Mouse (Mus musculus) retina, embryonic 14.5 days (tissue): Measurements from ENCODE around the gene Cfap100.
A peak's percentile ranks its signal among the peaks of the same experiment; 100 is the strongest.

Source experiments
- DNase-seq: peaks from one replicate; pipeline ENCODE4 v3.0.0-alpha.2; 2015; ENCODE audit warnings: low spot score

Cfap100 gene

GRCm38 (mm10) chr6:90428380-90428974 is at the start of gene Cfap100:
Gene Cfap100, minus strand, starts transcription at chr6:90428797.
- DNase-seq: peak; percentile 80

DNA sequence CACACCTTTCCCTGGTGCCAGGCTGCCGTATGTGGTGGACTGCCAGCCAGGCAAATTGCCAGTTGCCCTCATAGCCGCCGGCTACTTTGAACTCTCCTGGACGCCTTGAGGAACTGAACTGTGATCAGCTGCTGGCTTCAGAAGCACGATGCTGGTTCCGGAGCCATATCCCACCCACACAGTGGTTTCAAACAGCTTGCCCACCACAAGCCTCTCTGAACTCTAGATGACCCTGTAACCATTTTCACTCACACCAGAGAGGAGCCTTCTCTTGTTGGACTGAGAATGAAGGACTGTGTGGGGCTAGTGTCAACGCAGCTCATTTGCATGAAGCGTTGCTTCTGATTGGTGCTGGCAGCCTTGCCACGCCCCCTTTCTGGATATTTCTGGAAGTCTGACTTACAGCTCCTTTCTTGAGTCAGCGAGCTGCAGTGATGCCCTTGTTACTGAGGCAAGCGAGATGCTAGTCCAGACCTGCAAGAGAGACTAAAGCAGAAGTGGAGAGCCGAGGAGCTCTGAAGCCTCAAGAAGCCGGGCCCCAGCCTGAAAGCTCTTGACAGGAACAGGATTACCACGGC is 48.4 kb upstream of the Cfap100 start:
- DNase-seq: no peak

GRCm38 (mm10) chr6:90475854-90476212 is 47.2 kb upstream of the Cfap100 start:
- DNase-seq: no peak

DNA sequence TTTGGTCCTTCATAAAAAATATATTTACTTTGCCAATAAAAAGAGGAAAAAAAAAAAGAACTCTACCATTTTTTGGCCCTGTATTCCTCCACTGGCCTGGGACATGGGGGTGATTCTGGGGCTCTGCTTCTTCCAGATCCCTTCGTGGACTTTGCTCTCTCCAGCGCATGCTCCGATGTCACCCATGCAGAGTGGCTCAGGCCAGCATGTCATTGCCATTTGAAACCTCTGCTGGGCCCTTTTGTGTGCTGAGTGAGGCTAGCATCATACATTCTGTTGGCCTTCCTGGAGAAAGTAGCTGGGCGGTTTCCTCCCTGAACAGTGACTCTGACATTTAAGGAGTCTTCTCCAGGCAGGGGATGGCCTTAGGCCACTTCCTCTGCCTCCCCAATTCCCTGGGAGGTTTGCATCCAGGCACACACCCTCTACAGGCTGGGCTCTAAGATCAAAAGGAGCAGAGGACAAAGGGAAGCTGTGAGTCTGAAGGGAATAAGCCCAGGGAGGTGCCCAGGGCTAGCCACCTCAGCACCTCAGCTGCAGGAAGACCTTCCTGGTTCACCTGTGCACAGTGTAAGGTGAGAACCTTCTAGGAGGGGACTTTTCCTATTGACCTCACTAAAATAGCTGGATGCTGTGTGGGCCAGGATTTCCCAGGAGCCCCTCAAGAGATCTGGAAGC is 46.7 kb upstream of the Cfap100 start:
- no peak for DNase-seq

- no peak for DNase-seq
Measured at GRCm38 (mm10) chr6:90474361-90474750, 45.8 kb upstream of the Cfap100 start.

GRCm38 (mm10) chr6:90473630-90474360 is 45.2 kb upstream of the Cfap100 start:
- no peak for DNase-seq

DNA sequence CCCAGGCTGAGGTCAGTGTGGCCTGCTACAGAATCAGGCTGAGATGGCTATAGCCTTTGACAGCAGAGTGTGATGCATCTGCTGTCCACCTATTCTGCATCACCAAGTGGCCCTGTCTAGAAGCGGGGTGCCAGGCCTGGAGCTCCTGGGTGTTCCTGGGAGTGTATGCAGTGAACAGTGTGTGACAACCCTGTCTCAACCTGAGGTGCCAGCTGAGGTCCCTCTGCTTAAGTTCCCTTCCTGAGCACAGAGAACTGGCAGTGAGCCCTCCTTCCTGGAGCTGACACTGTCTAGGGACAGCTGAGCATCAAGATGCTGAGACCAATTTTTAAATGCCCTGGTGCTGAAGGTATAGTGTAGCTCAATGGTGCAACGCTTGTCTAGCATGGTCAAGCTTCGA is 44.1 kb upstream of the Cfap100 start:
- no peak for DNase-seq

GRCm38 (mm10) chr6:90472079-90472478 is 43.5 kb upstream of the Cfap100 start:
- no peak for DNase-seq

DNA sequence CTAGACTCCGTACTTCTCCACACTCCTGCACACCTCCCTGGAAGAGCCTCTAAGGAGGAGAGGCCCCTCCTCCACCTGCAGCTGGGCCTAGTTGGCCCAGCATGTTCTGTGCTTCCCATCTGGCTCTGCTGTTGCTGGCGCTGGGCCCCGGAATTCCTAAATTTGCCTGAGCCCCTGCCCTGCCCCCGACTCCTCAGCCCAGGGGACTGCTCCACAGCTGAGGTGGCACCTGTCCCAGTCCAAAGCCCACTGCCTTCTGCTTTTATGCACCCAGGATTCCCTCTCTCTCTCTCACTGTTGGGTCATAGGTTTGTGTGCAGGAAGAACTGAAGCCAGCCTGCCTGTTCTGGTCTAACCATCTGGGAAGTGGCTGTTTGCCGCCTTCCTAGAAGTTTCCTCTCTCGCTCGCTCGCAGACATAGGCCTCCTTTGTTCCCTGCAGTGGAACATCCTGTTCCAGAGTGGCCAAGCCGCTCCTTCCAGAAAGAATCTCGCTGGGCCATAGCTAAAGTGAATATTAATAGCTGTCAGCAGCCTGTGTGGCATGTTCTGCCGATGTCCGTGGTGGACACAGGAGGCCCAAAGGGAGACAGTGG is 42.4 kb upstream of the Cfap100 start:
- no peak for DNase-seq

DNA sequence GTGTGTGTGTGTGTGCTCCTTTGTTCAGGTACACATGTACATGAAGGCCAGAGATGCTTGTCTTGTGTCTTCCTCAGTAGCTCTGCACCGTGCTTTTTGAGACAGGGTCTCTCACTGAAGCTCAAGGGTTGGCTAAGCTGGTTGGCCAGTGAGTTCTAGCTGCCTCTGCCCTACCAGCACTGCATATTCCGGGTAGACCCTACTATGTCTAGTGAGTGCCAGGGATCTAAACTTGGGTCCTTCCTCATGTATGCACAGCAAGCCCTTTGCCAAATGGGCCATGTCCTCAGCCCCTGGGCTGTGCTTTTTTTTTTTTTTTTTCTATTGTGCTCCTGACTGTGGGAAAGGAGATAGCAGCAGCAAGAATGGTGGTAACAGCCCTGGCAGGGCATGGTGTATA is 41.7 kb upstream of the Cfap100 start:
- no peak for DNase-seq

DNA sequence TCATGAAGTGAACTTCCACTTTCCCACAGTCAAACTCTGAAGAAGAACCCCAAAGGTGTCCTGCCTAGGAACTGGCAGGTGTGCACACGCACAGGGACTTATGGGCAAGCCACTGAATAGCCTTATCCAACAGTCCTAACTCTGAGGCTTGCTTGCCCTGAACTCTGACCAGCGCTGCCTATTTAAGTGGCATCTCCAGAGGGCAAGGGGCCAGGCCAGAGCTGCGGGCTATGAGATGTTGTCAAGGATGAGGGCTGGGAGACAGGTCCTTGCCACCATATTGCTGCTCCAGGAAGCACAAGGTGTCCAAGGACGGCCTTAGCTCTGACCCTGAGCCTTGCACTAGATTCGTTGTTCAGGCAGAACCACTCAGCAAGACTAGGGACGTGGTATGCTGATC is 40.4 kb upstream of the Cfap100 start:
- DNase-seq: no peak

DNA sequence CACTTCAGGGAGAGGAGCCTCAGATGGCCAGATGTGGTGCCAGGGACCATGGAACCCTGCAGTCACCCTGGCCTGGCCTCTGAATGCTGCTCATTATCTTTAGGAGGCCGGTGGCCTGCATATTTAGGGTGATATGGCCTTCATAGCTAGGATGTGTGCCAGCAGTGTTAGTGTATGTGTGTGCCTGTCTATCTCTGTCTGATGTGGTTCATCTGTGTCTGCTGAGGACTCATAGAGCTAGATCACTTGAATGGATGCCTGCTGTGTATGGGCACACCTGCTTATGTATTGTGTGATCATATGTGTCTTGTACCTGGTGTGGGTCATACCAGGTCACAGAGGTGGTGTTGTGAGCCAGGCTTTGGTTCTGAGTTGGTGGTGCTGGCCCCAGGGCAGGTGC is 39.6 kb upstream of the Cfap100 start:
- DNase-seq: no peak

DNA sequence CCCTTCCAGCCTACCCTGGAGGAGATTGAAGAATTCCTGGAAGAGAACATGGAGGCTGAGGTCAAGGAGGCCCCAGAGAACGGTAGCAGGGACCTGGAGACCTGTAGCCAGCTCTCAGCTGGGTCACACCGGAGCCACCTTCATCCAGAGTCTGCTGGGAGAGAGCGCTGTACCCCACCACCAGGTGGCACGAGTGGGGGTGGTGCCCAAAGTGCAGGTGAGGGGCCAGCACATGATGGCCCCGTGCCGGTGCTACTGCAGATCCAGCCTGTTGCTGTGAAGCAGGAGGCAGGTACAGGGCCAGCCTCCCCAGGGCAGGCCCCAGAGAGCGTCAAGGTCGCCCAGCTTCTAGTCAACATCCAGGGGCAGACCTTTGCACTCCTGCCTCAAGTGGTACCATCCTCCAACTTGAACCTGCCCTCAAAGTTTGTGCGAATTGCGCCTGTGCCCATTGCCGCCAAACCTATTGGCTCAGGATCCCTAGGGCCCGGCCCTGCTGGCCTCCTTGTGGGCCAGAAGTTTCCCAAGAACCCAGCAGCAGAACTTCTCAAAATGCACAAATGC is 38.3 kb upstream of the Cfap100 start:
- DNase-seq: no peak

DNA sequence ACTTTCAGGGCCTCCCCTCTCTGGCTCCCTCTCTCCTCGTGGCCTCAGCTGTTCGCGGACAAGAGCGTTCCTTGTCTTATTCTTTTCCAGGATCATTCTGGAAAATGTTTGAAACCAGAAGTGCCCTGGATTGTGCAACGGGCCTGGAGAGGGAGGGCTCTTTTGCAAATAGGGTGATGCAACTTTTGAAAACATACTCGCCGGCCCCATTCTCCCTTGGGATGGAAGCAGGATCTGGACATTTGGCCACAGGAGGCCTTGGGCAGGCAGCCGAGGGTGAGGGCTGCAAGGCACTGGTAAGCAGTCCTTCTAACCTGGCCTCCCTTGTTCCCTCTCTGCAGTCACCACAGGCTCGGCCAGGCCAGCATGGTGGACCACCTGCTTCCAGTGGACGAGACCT is 37.5 kb upstream of the Cfap100 start:
- no peak for DNase-seq

GRCm38 (mm10) chr6:90465028-90465640 is 36.5 kb upstream of the Cfap100 start:
- no peak for DNase-seq

- no peak for DNase-seq
Measured at GRCm38 (mm10) chr6:90463890-90464421, 35.4 kb upstream of the Cfap100 start.

- DNase-seq: peak; percentile 71
Measured at GRCm38 (mm10) chr6:90463228-90463862, 34.7 kb upstream of the Cfap100 start.

DNA sequence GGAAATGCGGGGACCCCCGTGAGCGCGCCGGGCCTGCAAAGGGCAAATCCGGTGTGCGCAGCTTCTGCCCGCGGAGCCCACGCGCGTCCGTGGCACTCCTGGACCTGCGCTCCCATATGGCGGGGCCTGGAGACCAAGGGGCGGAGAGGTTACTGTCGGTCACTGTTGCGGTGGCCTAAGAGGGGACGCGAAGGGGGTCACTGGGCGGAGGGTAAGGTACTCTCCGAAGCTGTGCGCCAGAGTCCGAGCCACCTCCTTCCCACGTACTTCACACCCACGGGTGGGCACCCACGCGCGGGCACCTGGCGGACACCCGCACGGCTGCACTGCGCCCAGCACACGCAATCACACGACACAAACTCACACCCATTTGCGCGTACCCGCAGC is 34.2 kb upstream of the Cfap100 start:
- peak; percentile 31 for DNase-seq

GRCm38 (mm10) chr6:90462181-90462706 is 33.6 kb upstream of the Cfap100 start, which contains the start of gene Klf15:
Gene Klf15, plus strand, starts transcription at chr6:90462576.
- DNase-seq: peak; percentile 75

DNA sequence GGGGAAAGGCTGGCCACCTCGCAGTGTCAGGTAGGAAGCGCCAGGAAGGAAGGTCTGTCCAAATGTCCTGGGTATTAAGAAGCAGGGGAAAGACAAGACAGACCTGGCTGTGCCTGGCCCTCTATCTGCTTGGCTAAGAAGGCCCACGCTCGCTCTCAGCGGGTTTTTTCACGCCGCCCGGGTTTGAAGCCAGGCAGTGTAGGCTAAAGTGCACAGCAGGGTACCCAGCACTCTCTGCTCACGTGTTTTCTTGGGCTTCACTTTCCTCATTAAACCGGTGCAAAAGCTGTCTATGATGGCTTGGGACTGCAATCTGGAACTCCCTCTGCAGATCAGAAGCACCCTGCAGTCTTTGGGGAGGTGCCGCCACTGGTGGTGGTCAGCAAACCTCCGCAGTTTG is 33.2 kb upstream of the Cfap100 start:
- DNase-seq: no peak

GRCm38 (mm10) chr6:90461181-90461580 is 32.6 kb upstream of the Cfap100 start:
- no peak for DNase-seq
